Mouse (Mus musculus): ENCODE measurements at regions not wholly inside any gene's neighbourhood (a gene's known extent, or its start where the extent isn't known, plus 50 kb on each side); places are given as distances from the start of the nearest gene placed in this dataset.

DNA sequence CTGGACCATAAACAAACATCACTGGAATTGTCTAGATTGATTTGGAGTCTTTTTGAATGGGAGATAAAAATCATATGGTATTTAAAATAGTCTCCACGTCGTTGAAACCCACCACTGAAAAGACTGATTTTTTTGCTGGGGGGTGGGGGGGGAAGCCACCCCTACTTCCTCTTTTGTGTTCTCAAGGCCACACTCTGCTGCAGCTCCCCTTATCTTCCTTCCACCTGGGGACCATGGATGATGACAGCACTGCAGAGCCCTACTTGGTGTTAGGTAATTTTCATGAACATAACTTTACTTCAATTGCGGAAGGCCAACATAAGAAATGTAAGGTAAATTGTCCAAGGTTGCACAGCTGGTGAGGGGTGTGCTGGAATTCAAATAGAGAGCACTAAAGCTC lies 232.4 kb upstream of the Vrk2 start:
- DNase-seq (ENCODE audit: low read depth, low spot score): no peak
- 82% methylated on average over 3 of the region's 3 CpGs for WGBS

DNA sequence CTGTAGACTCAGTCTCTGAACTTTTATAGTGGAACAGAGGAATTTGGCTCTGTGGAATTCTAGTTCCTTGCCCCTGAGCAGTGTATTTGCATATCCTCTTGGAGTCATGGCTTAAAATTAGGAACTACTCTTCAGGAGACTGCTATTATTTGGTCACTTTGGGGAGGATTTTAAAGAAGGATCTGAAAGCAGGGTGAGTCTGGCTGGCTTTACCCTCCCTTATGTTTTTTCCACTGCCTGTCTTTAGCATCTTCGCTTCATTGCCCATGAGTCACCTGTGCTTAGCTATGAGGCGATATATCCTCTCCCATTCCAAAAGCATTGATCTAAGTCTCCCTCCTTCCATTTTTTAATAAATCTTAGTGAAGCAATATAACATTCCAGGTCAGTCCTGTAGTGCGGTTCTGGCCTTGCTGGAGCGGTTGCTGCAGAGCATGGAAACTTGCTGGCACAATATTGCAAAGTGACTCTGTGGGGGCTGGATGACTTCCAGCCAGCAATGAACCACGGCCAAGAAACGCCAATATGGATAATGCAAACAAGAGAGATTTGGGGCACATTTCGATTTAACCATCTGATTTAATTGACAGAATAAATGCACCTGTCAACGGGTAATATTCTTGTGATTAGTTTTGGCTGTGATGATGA lies 230.4 kb upstream of the Vrk2 start:
- WGBS: 47% methylated on average over 8 of the region's 8 CpGs

DNA sequence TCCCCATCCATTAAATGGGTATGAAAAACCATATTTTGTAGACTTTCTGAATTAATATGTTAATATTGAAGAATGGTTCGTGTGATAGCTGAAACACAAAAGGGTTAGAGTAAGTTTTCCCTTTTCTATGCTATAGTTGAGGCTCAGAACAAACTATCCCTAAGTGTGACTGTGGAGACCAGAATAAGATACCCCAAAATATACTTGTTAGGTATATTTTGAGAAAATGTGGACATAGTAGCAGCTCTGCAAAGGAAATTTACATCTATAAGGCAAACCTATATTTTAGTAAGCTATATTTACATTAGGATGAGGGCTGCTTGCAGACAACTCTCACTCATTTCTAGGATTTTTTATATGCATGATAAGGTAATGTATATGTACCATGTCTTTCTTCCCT lies 227.3 kb upstream of the Vrk2 start:
- DNase-seq (ENCODE audit: low read depth, low spot score): no peak
- 70% methylated on average over 1 of the region's 1 CpGs for WGBS

More for the DNA sequence above, 230.4 kb upstream of the Vrk2 start:
- DNase-seq (ENCODE audit: low read depth, low spot score): no peak

DNA sequence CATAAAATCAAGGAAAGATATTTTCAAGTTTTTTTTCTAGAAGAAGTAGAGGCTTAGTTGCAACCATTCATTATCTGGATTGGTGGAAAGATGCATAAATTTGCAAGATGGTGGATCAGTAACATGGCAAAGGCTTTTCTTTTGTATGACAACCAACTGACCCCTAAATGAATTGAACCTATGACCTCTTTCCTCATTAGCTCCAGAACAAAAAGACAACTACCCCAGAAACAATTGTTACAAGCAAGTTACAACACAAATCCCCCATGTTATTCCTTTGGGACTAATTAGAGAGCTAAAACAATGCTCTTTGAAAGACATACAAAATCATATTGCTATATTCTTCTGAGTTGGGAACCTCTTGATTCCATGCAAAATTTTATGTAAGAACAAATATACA lies 223.5 kb upstream of the Vrk2 start:
- DNase-seq (ENCODE audit: low read depth, low spot score): no peak

DNA sequence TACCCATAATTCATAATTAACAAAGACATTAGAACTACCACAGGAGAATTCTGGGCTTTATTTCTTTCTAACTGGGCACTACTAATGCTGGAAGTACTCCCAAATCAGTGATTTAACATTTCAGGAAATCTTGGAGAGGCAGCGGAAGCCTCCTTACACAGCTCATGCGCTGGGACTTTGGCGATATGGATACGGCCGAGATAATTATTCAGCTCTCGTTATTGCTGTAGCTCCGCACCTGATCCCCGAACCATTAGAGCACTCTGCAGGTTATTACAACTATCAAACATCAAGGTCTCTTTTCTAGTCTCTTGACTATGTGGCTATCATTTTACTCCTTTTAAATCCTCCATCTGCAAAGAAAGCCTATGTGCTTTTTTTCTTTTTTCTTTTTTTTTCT lies 221.3 kb upstream of the Vrk2 start:
- no peak for DNase-seq (ENCODE audit: low read depth, low spot score)
- 92% methylated on average over 8 of the region's 8 CpGs for WGBS

DNA sequence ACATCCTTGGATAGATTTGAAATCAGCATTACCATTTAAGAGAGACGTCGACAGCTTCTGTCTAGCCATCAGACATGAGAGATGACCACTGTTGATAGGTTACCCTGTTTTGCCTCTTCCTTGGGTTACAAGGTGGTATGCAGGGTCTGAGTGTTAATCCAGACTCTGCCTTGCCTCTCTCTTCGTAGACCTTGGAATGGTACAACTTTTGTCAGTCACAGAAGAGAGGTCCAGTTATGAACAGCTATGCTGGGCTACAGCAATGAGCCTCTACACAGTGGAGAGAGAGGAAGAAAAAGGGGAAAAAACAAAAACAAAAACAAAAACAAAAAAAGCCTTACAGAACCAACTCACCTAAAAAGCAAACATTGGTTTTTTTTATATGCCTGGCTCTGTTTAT lies 220.8 kb upstream of the Vrk2 start:
- WGBS: 83% methylated on average over 3 of the region's 3 CpGs
- no peak for DNase-seq (ENCODE audit: low read depth, low spot score)

DNA sequence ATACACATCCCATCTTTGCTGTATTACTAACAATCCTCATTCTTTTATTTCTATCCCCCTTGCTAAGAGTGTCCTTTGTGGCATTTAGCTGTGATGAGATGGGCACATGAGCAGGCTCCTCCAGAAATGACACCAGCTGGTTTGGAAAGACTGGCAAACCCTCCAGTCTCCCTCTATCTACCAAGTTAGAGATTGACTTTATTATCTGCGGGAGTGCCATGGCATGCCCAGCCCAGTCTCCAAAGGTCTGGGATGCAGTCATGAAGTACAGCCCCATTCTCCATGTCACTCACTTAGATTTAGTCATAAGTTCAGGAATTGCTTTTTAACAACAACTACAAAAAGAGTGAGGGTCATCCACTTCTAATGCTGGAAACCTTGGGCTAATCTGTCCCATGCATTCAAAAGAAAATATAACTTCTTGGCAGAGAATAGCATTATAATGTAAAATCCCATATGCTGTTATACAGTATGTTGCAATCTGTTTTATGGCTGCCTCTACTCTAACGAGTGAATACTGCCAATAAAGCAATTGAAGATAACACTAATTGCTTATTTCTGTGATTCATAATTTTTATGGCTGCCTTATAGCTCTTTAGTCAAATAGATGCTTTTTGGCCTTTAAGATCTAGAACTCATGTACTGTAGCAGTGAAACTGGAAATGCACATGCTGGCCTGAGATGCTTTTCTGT lies 208.6 kb upstream of the Vrk2 start:
- 23% methylated on average over 2 of the region's 2 CpGs for WGBS
- DNase-seq (ENCODE audit: low read depth, low spot score): peak; percentile 37

DNA sequence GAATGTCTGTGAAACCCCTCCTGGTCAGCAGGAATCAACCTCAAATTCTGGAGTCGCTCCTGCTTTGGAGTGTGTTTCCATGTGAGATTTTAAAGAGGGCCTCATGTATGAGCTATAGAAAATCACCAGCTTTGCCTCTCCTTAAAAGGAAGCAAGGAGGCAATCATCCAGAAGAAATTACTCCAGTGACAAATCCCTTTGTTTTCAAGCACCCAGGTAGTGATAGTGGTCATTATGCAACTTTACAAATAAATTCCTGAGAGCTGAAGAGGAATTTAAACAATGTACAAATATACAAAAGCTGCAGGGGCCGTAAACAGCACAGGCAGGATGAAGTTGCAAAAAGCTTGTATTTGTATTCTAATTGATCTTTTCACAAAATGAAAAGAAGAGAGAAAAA lies 206.5 kb upstream of the Vrk2 start:
- 71% methylated on average over 2 of the region's 2 CpGs for WGBS
- no peak for DNase-seq (ENCODE audit: low read depth, low spot score)

DNA sequence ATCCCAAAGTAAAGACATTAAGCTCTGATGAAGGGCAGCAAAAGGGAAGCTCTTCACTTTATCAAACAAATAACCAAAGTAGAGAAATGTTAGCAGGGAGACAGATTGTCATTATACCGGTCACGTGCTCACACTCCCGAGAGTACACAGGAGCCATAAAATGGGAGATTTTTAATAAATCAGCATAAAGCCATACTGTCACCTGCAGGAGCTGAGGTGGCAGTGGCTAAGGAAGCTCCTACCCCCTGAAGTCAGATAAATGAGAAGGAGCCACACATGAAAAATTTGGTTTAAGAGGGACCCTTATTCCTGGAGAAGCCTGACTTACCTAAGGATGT lies 200.8 kb upstream of the Vrk2 start:
- no peak for DNase-seq (ENCODE audit: low read depth, low spot score)
- 63% methylated on average over 3 of the region's 3 CpGs for WGBS

DNA sequence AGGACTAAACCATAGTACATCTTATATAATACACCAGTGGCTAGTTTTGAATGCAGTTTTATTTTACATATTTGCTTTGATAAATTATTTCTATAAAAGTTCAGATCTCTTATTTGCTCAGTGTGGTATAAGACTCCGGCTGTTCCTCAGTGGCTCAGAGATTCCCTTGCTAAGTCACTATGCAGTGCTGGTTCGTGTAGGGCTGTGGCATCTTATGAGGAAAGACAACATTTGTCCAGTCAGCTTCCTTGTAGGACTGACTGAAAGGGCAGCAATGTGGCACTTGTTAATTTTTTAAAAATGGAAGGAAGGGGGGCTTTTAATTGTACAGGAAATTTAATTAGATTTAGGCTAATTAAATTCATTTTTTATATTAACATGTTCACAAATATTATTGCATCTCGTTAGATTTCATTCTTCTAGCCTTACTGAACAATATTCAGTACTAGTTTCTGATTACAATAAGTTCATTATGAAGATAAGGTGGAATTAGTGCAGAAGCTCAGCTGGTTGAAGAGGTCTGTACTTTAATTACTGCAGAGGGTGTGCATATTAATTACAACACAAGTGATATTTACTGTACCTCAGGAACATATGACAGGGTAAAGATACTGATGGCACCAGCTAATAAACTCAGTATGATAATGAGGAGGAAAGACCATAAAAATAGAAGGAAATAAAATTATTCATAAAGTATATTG lies 200.3 kb upstream of the Vrk2 start:
- 66% methylated on average over 3 of the region's 3 CpGs for WGBS
- DNase-seq (ENCODE audit: low read depth, low spot score): no peak

DNA sequence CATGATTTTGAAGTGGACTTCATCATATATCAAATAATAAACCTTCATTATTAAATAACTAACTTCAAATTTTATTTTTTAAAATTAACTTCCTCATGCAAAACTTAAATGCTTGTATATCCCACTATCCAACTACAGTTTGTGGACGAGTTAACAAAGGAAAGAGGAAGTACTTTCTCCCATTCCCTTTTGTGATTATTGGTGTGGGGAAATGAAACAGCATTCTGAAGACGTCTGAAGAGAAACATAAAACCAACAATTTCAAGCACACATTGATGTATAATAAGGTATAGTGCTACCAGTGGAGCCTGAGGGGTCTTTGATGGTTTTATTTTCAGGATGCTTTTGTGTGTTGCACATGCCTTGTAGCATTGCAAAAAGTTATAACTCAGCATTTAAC lies 195.5 kb upstream of the Vrk2 start:
- WGBS: 20% methylated on average over 2 of the region's 2 CpGs

DNA sequence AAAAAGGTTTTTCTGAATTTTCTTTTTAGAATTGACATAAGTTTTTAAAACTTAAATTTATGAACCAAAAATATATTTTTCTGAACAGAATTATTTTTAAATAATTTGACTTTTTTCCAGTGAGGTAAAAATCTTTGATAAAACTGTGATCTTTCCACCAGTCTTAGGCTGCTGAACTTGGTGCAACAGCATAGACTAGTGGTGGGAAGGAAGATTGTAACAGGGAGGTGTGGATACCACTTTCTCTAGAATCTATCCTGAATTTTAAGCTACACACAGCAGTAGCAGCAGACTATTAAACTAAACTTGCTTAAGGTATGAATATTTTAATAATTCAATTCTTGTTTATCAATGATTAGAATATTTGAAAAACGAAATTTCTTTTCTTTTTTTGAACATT lies 191.4 kb upstream of the Vrk2 start:
- no peak for DNase-seq (ENCODE audit: low read depth, low spot score)
- 17% methylated on average over 1 of the region's 1 CpGs for WGBS

More for the DNA sequence above, 195.5 kb upstream of the Vrk2 start:
- no peak for DNase-seq (ENCODE audit: low read depth, low spot score)

DNA sequence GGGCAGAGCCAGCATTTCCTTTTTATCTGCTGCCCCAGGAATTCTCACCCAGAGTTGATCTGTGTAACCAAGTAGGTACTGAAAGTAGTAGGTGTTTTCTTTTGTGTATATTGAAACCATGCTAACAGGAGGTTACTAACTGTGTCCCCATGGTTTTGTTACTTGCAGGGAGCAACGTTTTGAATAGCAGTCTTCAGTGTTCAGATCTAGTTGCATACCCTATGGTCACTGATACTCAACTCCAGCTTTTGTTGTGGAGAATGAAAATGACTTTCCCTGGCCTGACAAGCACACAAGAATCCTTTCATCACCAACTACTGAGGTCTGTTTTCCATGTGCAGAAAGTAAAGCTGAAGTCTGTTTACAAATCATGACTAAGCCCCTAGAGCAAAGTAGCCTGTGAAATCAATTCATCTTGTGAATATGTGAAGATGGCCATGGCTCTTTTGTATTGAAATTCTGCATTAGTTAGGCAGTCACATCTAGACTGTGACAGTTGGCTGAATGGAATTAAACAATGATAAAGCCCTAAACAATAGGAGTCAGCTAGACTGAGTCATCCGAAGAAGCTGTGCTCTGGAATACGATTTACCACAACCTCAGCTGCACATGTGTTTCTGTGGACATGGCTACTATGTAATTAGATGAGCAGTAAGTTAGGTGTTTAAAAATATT lies 179.5 kb upstream of the Vrk2 start:
- DNase-seq (ENCODE audit: low read depth, low spot score): no peak

DNA sequence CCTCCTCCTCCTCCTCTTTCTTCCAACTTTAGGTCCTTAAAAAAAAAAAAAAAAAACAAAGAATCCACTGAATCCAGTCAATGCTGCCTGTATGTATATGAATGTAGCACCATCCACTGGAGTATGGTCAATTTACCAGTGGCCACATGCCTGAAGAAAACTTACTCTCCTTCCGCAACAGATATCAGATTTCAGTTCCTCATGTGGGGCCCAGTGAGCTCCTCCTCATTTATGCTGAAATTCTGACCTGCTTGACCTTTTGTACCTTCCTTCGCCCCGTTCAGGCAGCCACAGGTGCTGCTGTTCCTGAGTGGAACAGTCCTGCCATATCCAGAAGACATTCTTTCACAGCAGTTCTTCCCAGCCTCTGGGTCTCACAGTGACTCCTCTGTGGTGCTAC lies 161.8 kb upstream of the Vrk2 start:
- WGBS: 66% methylated on average over 3 of the region's 3 CpGs

More for the DNA sequence above, 179.5 kb upstream of the Vrk2 start:
- 52% methylated on average over 3 of the region's 3 CpGs for WGBS

DNA sequence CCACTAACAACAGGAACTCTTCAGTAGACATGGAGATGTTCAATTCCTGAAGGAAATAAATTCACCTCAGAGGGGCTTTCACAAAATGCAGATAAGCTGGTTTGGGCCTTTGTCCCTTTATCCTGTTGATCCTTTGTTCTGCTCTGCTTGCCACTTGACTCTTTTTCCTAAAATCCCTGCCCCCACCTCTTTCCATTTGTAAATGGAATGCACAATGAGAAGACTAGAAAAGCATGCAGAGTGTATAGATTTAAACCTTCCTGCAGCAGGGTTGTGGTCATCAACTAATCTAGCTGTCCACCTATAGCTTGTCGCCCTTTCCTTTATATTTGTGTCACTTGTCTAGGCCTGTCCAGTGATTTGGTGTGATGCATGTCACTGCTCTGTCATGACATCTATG lies 159.8 kb upstream of the Vrk2 start:
- DNase-seq (ENCODE audit: low read depth, low spot score): no peak
- WGBS: 97% methylated on average over 1 of the region's 1 CpGs

More for the DNA sequence above, 161.8 kb upstream of the Vrk2 start:
- DNase-seq (ENCODE audit: low read depth, low spot score): no peak

DNA sequence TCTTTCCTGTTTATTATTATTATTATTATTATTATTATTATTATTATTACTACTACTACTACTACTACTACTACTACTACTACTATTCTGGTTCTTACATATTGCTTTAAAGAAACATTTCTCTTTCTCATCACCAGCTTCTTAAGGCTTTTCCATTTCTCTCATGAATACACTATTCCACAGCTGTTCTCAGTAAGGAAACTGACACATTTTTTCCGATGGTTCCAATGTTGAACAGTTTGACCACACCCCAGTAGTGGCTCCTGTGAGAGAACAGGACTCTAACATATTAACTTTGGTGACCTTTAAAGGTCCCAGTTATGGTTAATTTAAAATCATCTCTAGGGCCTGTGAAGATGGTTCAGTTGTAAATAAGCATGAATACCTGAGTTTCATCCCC lies 148.4 kb upstream of the Vrk2 start:
- no peak for DNase-seq (ENCODE audit: low read depth, low spot score)
- 79% methylated on average over 1 of the region's 1 CpGs for WGBS

DNA sequence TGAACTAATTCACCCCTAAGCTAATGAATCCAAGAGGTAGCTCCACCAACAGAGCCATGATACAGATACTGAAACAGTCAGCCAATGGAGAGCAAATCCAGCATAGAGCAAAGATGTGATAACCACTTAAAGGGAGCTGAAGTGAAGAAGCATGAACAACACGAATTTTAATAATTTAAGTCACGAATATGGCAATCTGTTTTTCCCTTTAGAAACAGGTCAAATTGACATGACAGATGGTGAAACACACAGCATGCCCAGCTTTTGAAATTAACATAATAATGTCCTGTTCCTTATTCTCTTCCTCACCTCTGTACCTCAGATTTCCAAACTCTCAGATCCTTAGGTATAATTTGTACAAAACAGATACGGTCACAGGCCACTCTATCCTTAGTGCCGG lies 145.9 kb upstream of the Vrk2 start:
- no peak for DNase-seq (ENCODE audit: low read depth, low spot score)
- WGBS: 79% methylated on average over 4 of the region's 4 CpGs

DNA sequence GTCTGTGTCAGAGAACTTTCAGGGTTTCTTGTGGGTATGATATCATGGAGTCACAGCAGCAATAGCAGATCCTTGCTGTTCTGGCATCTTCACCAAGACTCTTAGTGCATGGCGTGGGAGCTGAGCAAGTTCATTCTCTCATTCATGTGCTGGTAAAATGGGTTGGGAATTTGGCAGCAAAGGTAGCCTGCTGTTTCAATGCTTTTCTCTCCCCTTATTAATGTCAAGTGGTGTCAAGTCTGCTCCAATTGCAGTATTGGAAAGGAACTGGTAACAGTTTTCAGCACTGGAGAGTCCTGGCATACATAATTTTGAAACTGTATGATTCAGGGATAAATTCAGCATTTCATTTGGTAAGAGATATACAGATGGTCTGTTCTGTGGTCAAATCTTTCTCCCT lies 133.2 kb upstream of the Vrk2 start:
- WGBS: 80% methylated on average over 1 of the region's 1 CpGs
- no peak for DNase-seq (ENCODE audit: low read depth, low spot score)

DNA sequence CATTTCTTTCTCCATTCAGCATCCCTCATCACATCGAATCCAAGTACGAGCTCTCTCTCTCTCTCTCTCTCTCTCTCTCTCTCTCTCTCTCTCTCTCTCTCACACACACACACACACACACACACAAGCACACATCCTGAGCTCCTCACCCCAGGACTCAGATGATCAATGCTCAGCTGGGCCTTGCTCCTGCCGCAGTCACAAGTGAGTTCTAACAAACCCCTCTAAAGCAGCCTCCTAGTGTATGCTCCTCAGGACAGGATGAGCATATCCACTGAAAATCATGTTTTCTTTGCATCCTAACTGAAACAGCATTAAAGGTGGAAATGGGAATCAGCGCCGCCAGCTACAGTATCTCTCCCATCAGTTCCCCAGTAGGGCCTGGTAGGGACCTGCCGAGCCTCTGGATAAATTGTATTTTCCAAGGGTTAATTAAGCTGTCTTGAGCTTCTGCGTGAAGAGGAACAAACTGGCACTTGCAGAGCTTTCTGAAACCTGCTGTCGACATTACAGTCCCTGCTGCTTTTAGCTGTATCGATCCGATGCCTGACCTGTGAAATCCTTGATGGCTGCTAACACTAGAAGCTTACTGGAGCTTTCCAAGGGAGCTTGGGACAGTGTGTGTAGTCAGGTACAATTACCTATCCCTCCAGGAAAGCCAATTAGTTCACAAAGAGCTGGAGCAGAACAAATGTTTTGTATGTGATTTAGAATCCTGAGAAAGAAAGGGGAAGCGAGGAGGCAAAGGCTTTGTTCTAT lies 131.3 kb upstream of the Vrk2 start:
- 84% methylated on average over 11 of the region's 11 CpGs for WGBS
- no peak for DNase-seq (ENCODE audit: low read depth, low spot score)

DNA sequence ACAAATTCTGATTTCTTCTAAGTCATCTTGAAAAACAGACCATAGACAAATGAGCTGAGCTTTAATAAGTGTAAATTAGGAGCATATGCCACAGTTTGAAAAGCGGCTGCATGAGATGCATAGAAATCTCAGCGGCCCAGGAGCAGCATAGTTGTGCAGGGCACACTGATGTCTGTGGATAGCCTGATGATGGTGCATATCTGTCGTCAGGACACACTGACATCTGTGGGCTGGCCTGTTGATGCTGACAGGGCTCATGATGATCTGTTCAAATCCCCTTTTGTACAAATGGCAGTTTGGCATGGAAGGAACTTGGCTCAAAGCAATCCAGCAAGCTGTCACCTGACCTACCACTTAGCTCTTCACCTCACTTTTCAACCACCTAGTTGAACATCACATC lies 128.5 kb upstream of the Vrk2 start:
- WGBS: 89% methylated on average over 3 of the region's 3 CpGs
- no peak for DNase-seq (ENCODE audit: low read depth, low spot score)

Data from large intestine, adult 2 months (tissue).